Mouse (Mus musculus) kidney, embryonic 16.5 days (tissue): ENCODE results near the gene Ezh1. TPM values are rescaled to one million over a fixed set of nuclear protein-coding genes. Genes with fewer than 3 reads are reported as not detected.

Experiments
- ATAC-seq: fragments of 200-750 bp; cut with Nextera tagmentation; 2 replicates; pipeline ENCODE4 v1.8.0; 2017; ENCODE audit warnings: moderate TSS enrichment; ENCODE audit not compliant: low FRiP score, low TSS enrichment
- H3K27ac ChIP-seq: fragments of 300-500 bp; sonication (generic); 2 replicates; pipeline ENCODE4 v1.5.1; 2014; ENCODE audit warnings: low read length
- H3K27me3 ChIP-seq: fragments of 300-500 bp; sonication (generic); 2 replicates; pipeline ENCODE4 v1.6.1; 2014; ENCODE audit warnings: low read length, control low read depth, mixed read lengths; ENCODE audit not compliant: insufficient read depth
- H3K36me3 ChIP-seq: fragments of 300-500 bp; sonication (generic); 2 replicates; pipeline ENCODE4 v1.6.1; 2014; ENCODE audit warnings: low read length, control low read depth, mixed read lengths; ENCODE audit not compliant: insufficient read depth
- H3K4me1 ChIP-seq: fragments of 300-500 bp; sonication (generic); 2 replicates; pipeline ENCODE4 v1.6.1; 2014; ENCODE audit warnings: low read length, control low read depth, mixed read lengths; ENCODE audit not compliant: insufficient read depth
- H3K4me2 ChIP-seq: fragments of 300-500 bp; sonication (generic); replicated peaks from 2 replicates; pipeline ENCODE4 v1.6.1; 2014; ENCODE audit warnings: low read depth, low read length
- H3K4me3 ChIP-seq: fragments of 300-500 bp; sonication (generic); 2 replicates; pipeline ENCODE4 v1.5.1; 2014; ENCODE audit warnings: mild to moderate bottlenecking, low read length
- H3K9ac ChIP-seq: fragments of 300-500 bp; sonication (generic); replicated peaks from 2 replicates; pipeline ENCODE4 v1.6.1; 2014; ENCODE audit warnings: low read length
- H3K9me3 ChIP-seq: fragments of 300-500 bp; sonication (generic); 2 replicates; pipeline ENCODE4 v1.6.1; 2016; ENCODE audit warnings: low read length, control low read depth
- WGBS: fragments of 180-500 bp; shearing (Covaris S2); extraction: QIAGEN DNeasy Blood & Tissue Kit; methylation state at CpG from one replicate; pipeline ENCODE4 v1.1.7; 2014; 5-methylcytosine and 5-hydroxymethylcytosine counted together
- polyA plus RNA-seq: library from polyadenylated mRNA; unstranded; fragments of >200 nt; fragmentation: Nextera tagmentation; extraction: Ambion mirVana; gene quantifications from 2 replicates; pipeline ENCODE4 v1.2.1, GENCODE M21; 2015

Gene Ezh1
- polyA plus RNA-seq, 1 experiment from 2014 or later: 25.1 TPM

DNA sequence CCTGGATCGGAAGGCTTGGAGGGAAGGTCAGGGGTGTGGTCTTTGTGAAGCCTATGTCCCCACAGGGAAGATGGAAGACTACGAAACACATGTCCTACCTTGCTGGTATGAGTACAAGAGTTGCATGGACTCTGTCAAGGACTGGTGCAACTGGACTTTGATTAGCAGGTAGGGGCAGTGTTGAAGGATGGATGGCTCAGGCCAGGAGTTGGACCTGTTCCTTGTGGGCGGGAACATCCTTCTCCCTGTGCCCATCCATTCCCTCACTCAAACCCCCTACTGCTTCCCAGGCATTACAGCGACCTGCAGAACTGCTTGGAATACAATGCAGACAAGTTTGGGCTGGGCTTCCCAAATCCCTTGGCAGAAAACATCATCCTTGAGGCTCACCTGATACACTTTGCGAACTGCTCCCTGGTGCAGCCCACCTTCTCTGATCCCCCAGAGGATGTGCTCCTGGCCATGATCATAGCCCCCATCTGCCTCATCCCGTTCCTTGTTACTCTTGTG, 21.3 kb upstream of the Ezh1 start:
- Histone ChIP-seq H3K4me2 (peak overlapping the region; percentile 95), H3K27me3 (no peaks in the 10 kb centered on the region), H3K9ac (peak overlapping the region; percentile 93), H3K9me3 (no peaks in the 10 kb centered on the region), H3K4me3 (peak overlapping the region; percentile 80), H3K4me1 (peaks cover 46% of the 10 kb centered on the region), H3K36me3 (no peaks in the 10 kb centered on the region), H3K27ac (peak overlapping the region; percentile 91)
- 85% methylated on average over 6 of the region's 6 CpGs for WGBS
- ATAC-seq: no peak

- Histone ChIP-seq H3K4me2 (peak overlapping the region; percentile 95), H3K27me3 (no peaks in the 10 kb centered on the region), H3K9me3 (no peaks in the 10 kb centered on the region), H3K4me1 (peaks cover 41% of the 10 kb centered on the region), H3K9ac (peak overlapping the region; percentile 93), H3K36me3 (no peaks in the 10 kb centered on the region), H3K27ac (peak overlapping the region; percentile 91), H3K4me3 (peak overlapping the region; percentile 80)
- 6% methylated on average over 7 of the region's 7 CpGs for WGBS
- no peak; the same call in 1 of the 2 replicates for ATAC-seq
Measured at GRCm38 (mm10) chr11:101246702-101247012, 20.4 kb upstream of the Ezh1 start.

DNA sequence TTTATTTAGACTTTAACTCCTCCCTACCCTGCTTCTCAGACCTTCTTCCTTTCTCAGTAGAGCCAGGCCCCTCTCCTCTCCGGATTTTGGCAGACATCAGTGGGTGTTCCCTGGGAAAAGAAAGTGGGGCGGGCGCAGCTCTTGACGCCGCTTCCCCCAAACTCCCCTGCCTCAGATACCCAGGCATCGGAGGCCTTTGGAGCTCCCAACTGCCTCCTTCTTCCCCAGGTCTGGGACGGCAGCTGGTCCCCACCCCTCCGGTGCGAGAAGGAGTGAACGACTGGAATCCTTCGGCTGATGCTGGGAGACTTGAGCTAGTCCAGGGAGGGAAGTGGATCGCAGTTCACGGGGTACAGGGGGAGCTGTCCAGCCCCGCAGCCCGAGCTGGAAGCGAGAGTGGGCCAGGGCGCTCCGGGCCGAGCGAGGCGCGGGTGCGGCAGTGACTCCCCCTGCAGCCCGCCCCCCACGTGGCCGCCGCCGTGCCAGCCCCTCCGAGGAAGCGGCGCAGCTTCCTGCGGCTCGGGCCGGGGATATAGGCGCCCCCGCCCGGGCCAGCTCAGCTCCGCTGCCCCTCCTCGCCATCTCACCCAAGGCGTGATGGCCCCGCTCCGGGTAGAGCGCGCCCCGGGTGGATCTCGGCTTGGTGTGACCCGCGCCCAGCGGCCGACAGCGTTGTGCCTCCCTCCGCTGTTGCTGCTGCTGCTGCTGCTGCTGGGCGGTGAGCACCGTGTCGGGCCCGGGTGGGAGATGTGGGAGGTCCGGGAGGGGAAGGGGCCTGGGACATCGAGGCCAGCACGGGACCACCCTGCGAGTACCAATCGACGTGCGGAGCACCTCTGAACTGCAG, 19.8 kb upstream of the Ezh1 start, which contains the start of gene Ramp2:
Gene Ramp2, plus strand, starts transcription at position 174 of the 847 bp plus-strand sequence.
- peak; percentile 75 for ATAC-seq
- H3K4me1 ChIP-seq: peaks cover 39% of the 10 kb centered on the region
- peak within 1 kb of the TSS; percentile 80 for H3K4me3 ChIP-seq
- WGBS: under 1% methylated on average over 46 of the region's 63 CpGs
- peak within 1 kb of the TSS; percentile 91 for H3K27ac ChIP-seq
- peak within 1 kb of the TSS; percentile 93 for H3K9ac ChIP-seq
- no peaks in the 10 kb centered on the region for H3K27me3 ChIP-seq
- no peaks in the 10 kb centered on the region for H3K36me3 ChIP-seq
- H3K9me3 ChIP-seq: no peaks in the 10 kb centered on the region
- H3K4me2 ChIP-seq: peak within 1 kb of the TSS; percentile 95

DNA sequence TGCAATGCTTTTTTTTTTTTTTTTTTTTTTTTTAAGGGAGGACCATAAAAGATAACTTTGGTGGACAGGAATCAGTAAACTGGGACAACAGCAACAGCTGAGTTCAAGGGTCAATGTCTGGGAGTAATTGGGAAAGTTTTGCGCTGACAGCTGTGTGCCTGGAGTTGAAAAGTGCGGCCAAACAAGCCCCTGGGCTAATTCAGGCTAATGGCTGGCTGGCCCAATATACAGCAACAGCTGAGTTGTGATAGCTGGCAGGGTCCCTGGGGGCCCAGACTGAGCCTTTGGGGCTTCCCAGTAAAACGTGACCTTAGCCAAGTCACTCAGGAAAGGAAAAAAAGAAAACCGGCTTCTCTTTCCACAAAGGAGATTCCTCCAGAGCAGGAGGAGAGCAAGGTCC, 18.8 kb upstream of the Ezh1 start:
- Histone ChIP-seq H3K27ac (peak overlapping the region; percentile 91), H3K4me1 (peaks cover 39% of the 10 kb centered on the region), H3K9me3 (no peaks in the 10 kb centered on the region), H3K9ac (peak overlapping the region; percentile 53), H3K4me3 (peak overlapping the region; percentile 80; the same call in 1 of the 2 replicates), H3K36me3 (no peaks in the 10 kb centered on the region), H3K27me3 (no peaks in the 10 kb centered on the region), H3K4me2 (peak overlapping the region; percentile 95)
- no peak for ATAC-seq
- WGBS: 15% methylated on average over 4 of the region's 4 CpGs

- Histone ChIP-seq H3K27ac (peak overlapping the region; percentile 60; the same call in 1 of the 2 replicates), H3K9me3 (no peaks in the 10 kb centered on the region), H3K4me2 (no peak overlapping the region), H3K27me3 (no peaks in the 10 kb centered on the region), H3K4me3 (no peak overlapping the region), H3K4me1 (peaks cover 4% of the 10 kb centered on the region; the same call in 1 of the 2 replicates), H3K9ac (no peak overlapping the region), H3K36me3 (no peaks in the 10 kb centered on the region)
- 39% methylated on average over 5 of the region's 5 CpGs for WGBS
- peak; percentile 54; the same call in 1 of the 2 replicates for ATAC-seq
Measured at GRCm38 (mm10) chr11:101238071-101238647, 11.9 kb upstream of the Ezh1 start.

DNA sequence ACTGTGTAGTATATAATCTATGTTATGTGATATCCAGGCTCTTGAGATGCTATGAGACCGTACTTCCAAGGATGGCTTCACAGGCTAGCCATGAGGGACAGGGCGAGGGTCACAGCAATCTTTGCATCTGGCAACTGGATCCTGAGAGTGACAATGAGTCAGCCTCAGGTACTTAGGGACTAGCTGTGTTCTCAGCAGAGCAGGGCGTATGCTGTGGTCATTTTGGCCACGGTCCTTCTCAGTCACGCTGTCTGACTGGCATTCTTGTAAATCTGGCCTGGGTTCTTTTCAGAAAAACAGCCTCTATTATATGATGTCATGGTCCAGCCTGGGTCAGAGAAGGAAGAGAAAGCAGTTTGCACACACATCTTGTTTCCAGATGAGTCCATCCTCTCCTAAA, 10.5 kb upstream of the Ezh1 start:
- WGBS: 85% methylated on average over 5 of the region's 5 CpGs
- Histone ChIP-seq H3K4me1 (peaks cover 14% of the 10 kb centered on the region), H3K9me3 (no peaks in the 10 kb centered on the region), H3K36me3 (no peaks in the 10 kb centered on the region), H3K4me3 (no peak overlapping the region), H3K4me2 (no peak overlapping the region), H3K9ac (no peak overlapping the region), H3K27me3 (no peaks in the 10 kb centered on the region), H3K27ac (no peak overlapping the region)
- ATAC-seq: no peak

DNA sequence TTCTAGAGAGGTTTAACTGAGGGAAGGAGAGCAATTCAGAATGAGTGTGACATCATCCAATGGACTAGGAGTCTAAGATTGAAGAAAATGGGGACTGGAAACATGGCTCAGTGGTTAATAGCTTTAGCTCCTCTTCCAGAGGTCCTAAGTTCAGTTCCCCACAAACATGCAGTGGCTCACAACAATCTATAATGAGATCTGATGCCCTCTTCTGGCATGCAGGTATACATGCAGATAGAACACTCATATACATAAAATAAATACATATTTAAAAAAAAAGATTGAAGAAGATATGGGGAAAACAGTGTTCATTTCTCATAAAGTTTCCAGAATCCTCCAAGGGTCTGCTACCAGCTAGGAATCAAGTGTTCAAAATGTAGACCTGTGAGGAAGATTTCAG, 9.2 kb upstream of the Ezh1 start:
- Histone ChIP-seq H3K36me3 (no peaks in the 10 kb centered on the region), H3K9ac (no peak overlapping the region), H3K9me3 (no peaks in the 10 kb centered on the region), H3K27me3 (no peaks in the 10 kb centered on the region), H3K27ac (no peak overlapping the region), H3K4me1 (peaks cover 28% of the 10 kb centered on the region), H3K4me2 (no peak overlapping the region), H3K4me3 (no peak overlapping the region)
- no peak for ATAC-seq

GRCm38 (mm10) chr11:101234124-101234523, 7.9 kb upstream of the Ezh1 start:
- ATAC-seq: no peak
- Histone ChIP-seq H3K9ac (no peak overlapping the region), H3K4me1 (peaks cover 41% of the 10 kb centered on the region), H3K27ac (peak overlapping the region; percentile 31; the same call in 1 of the 2 replicates), H3K9me3 (no peaks in the 10 kb centered on the region), H3K4me2 (no peak overlapping the region), H3K27me3 (no peaks in the 10 kb centered on the region), H3K4me3 (no peak overlapping the region), H3K36me3 (no peaks in the 10 kb centered on the region)

DNA sequence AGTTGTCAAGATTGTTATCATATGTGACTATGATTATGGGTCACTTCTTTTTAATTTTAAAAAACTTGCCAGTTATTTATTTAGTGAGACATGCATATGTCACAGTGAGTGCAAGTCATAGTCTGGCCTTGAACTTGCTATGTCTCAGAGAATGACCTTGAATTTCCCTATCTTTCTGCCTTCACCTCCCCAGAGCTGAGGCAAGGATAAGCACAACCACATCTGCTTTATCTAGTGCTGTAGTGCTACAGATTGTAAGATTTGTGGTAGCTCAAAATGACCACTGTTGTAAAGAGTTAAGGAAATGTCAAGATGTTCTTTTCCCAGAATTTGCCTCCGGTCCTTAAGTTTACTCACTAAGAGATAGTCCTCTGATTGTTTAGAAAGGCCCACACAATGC, 7.0 kb upstream of the Ezh1 start:
- 72% methylated on average over 1 of the region's 1 CpGs for WGBS
- H3K27ac ChIP-seq: peak overlapping the region; percentile 57

More for the DNA sequence above, 7.0 kb upstream of the Ezh1 start:
- Histone ChIP-seq H3K36me3 (no peaks in the 10 kb centered on the region), H3K9me3 (no peaks in the 10 kb centered on the region), H3K9ac (no peak overlapping the region), H3K4me2 (no peak overlapping the region), H3K27me3 (no peaks in the 10 kb centered on the region), H3K4me1 (peaks cover 46% of the 10 kb centered on the region), H3K4me3 (no peak overlapping the region)
- ATAC-seq: no peak
